Mouse (Mus musculus): Measurements from ENCODE around the gene Fez1. TPM values are rescaled to one million over a fixed set of nuclear protein-coding genes. Genes with fewer than 3 reads are reported as not detected.

Gene Fez1
- polyA plus RNA-seq, 1 experiment = not detected

- Histone ChIP-seq H3K27me3 (replicated peaks) (peaks cover 2% of the 10 kb centered on the region), H3K4me1 (no peaks in the 10 kb centered on the region), H3K36me3 (replicated peaks; ENCODE audit: low read length) (no peaks in the 10 kb centered on the region), H3K4me3 (replicated peaks) (no peak overlapping the region), H3K9me3 (no peaks in the 10 kb centered on the region)
- no peak for TF ChIP-seq FLI1 (IDR thresholded peaks at IDR 0.05; ENCODE audit: low read length)
- TF ChIP-seq GATA1 (IDR thresholded peaks at IDR 0.05; ENCODE audit: borderline replicate concordance, low read length) = no peak
These were observed 17.7 kb upstream of the Fez1 start for GRCm38 (mm10) chr9:36803926-36804325.

- Histone ChIP-seq H3K4me3 (replicated peaks) (no peak overlapping the region), H3K27me3 (replicated peaks) (no peaks in the 10 kb centered on the region), H3K4me1 (no peaks in the 10 kb centered on the region), H3K9me3 (no peaks in the 10 kb centered on the region), H3K36me3 (replicated peaks; ENCODE audit: low read length) (no peaks in the 10 kb centered on the region)
- TF ChIP-seq FLI1 (IDR thresholded peaks at IDR 0.05; ENCODE audit: low read length) (no peak), GATA1 (IDR thresholded peaks at IDR 0.05; ENCODE audit: borderline replicate concordance, low read length) (no peak)
These were observed 16.2 kb upstream of the Fez1 start for GRCm38 (mm10) chr9:36805256-36805975.

- no peak overlapping the region for H3K4me3 ChIP-seq (replicated peaks)
- H3K27me3 ChIP-seq (replicated peaks) = no peaks in the 10 kb centered on the region
- H3K9me3 ChIP-seq = no peaks in the 10 kb centered on the region
- H3K36me3 ChIP-seq (replicated peaks; ENCODE audit: low read length) = no peaks in the 10 kb centered on the region
- TF ChIP-seq GATA1 (IDR thresholded peaks at IDR 0.05; ENCODE audit: borderline replicate concordance, low read length) (no peak), FLI1 (IDR thresholded peaks at IDR 0.05; ENCODE audit: low read length) (no peak)
- no peaks in the 10 kb centered on the region for H3K4me1 ChIP-seq
These were observed 13.4 kb upstream of the Fez1 start for GRCm38 (mm10) chr9:36808126-36808785.

GRCm38 (mm10) chr9:36814486-36814885 lies 7.2 kb upstream of the Fez1 start:
- no peak overlapping the region for H3K4me3 ChIP-seq (replicated peaks)
- H3K36me3 ChIP-seq (replicated peaks; ENCODE audit: low read length) = no peaks in the 10 kb centered on the region
- no peaks in the 10 kb centered on the region for H3K27me3 ChIP-seq (replicated peaks)
- H3K9me3 ChIP-seq = no peaks in the 10 kb centered on the region
- no peak for TF ChIP-seq GATA1 (IDR thresholded peaks at IDR 0.05; ENCODE audit: borderline replicate concordance, low read length)
- TF ChIP-seq FLI1 (IDR thresholded peaks at IDR 0.05; ENCODE audit: low read length) = no peak
- H3K4me1 ChIP-seq = no peaks in the 10 kb centered on the region

- no peak overlapping the region for H3K4me3 ChIP-seq (replicated peaks)
- H3K27me3 ChIP-seq (replicated peaks) = peaks cover 5% of the 10 kb centered on the region
- no peaks in the 10 kb centered on the region for H3K36me3 ChIP-seq (replicated peaks; ENCODE audit: low read length)
- no peaks in the 10 kb centered on the region for H3K9me3 ChIP-seq
- no peak for TF ChIP-seq FLI1 (IDR thresholded peaks at IDR 0.05; ENCODE audit: low read length)
- no peak for TF ChIP-seq GATA1 (IDR thresholded peaks at IDR 0.05; ENCODE audit: borderline replicate concordance, low read length)
- H3K4me1 ChIP-seq = no peaks in the 10 kb centered on the region
These were observed 2.8 kb upstream of the Fez1 start for GRCm38 (mm10) chr9:36818905-36819304.

GRCm38 (mm10) chr9:36820969-36821643 lies 558 bp upstream of the Fez1 start:
- Histone ChIP-seq H3K4me3 (replicated peaks) (no peak overlapping the region), H3K4me1 (no peaks in the 10 kb centered on the region), H3K27me3 (replicated peaks) (peaks cover 7% of the 10 kb centered on the region), H3K9me3 (no peaks in the 10 kb centered on the region), H3K36me3 (replicated peaks; ENCODE audit: low read length) (no peaks in the 10 kb centered on the region)
- TF ChIP-seq GATA1 (IDR thresholded peaks at IDR 0.05; ENCODE audit: borderline replicate concordance, low read length) = no peak
- no peak for TF ChIP-seq FLI1 (IDR thresholded peaks at IDR 0.05; ENCODE audit: low read length)

- Histone ChIP-seq H3K4me1 (no peaks in the 10 kb centered on the region), H3K9me3 (no peaks in the 10 kb centered on the region), H3K36me3 (replicated peaks; ENCODE audit: low read length) (no peaks in the 10 kb centered on the region), H3K4me3 (replicated peaks) (no peak overlapping the region), H3K27me3 (replicated peaks) (peaks cover 7% of the 10 kb centered on the region)
- TF ChIP-seq GATA1 (IDR thresholded peaks at IDR 0.05; ENCODE audit: borderline replicate concordance, low read length) = no peak
- TF ChIP-seq FLI1 (IDR thresholded peaks at IDR 0.05; ENCODE audit: low read length) = no peak
These were observed 360 bp downstream of the Fez1 start for GRCm38 (mm10) chr9:36822024-36822423.

GRCm38 (mm10) chr9:36826612-36827363 lies 5.1 kb downstream of the Fez1 start:
- Histone ChIP-seq H3K27me3 (replicated peaks) (peaks cover 16% of the 10 kb centered on the region), H3K36me3 (replicated peaks; ENCODE audit: low read length) (no peaks in the 10 kb centered on the region), H3K4me3 (replicated peaks) (no peak overlapping the region), H3K4me1 (no peaks in the 10 kb centered on the region), H3K9me3 (no peaks in the 10 kb centered on the region)
- TF ChIP-seq FLI1 (IDR thresholded peaks at IDR 0.05; ENCODE audit: low read length) (no peak), GATA1 (IDR thresholded peaks at IDR 0.05; ENCODE audit: borderline replicate concordance, low read length) (no peak)

GRCm38 (mm10) chr9:36831401-36831800 lies 9.7 kb downstream of the Fez1 start:
- H3K27me3 ChIP-seq (replicated peaks) = peaks cover 44% of the 10 kb centered on the region

More at GRCm38 (mm10) chr9:36831401-36831800, 9.7 kb downstream of the Fez1 start:
- Histone ChIP-seq H3K9me3 (no peaks in the 10 kb centered on the region), H3K36me3 (replicated peaks; ENCODE audit: low read length) (no peaks in the 10 kb centered on the region), H3K4me3 (replicated peaks) (no peak overlapping the region), H3K4me1 (peaks cover 10% of the 10 kb centered on the region)
- no peak for TF ChIP-seq FLI1 (IDR thresholded peaks at IDR 0.05; ENCODE audit: low read length)
- no peak for TF ChIP-seq GATA1 (IDR thresholded peaks at IDR 0.05; ENCODE audit: borderline replicate concordance, low read length)
